Mouse (Mus musculus) bone marrow, adult 2 months (tissue): Measurements from ENCODE around the gene Zfp865.

Source experiments
- CTCF ChIP-seq: fragments of 200-500 bp; IDR thresholded peaks from 2 replicates; pipeline ENCODE4 v1.5.1; 2011; ENCODE audit warnings: low read length, control low read depth; ENCODE audit not compliant: control insufficient read depth, insufficient read depth
- POLR2A ChIP-seq: fragments of 200-500 bp; IDR thresholded peaks from 2 replicates; pipeline ENCODE4 v1.6.1; 2011; ENCODE audit warnings: low read depth, mild to moderate bottlenecking, control low read depth, low read length, borderline replicate concordance; ENCODE audit not compliant: control insufficient read depth

GRCm38 (mm10) chr7:5021197-5021596 lies 1.0 kb downstream of the Zfp865 start:
- TF ChIP-seq POLR2A = no peak
- TF ChIP-seq CTCF = no peak
